Mouse (Mus musculus): ENCODE results near the gene Qrich1. TPM values are rescaled to one million over a fixed set of nuclear protein-coding genes. Genes with fewer than 3 reads are reported as not detected.
"Not testable (repeated sequence)": the region's sequence is repeated elsewhere in the genome, so short reads cannot be mapped to it uniquely, and the experiment has no call there.

Gene Qrich1
- total RNA-seq, 2 experiments from 2014 or later, result 92.3 to 133 TPM

DNA sequence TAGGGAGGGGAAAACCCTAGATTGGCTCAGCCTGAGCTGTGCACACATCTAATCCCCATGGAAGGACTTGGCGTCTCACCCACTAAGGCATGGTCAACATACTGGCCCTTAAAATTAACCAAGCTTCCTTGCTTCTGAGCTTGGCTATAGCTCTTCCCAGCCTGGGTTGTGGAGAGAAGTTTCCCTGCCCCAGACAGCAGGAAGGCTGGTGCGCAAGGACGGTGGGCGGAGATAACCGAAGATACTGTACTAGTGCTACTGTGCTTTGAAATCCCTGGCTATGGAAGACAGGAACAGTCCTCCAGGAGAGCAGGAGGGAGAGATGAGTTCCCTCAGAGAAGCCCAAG is 62.7 kb downstream of the Qrich1 start:
- ATAC-seq (replicated peaks; ENCODE audit: poor library complexity), result no peak

DNA sequence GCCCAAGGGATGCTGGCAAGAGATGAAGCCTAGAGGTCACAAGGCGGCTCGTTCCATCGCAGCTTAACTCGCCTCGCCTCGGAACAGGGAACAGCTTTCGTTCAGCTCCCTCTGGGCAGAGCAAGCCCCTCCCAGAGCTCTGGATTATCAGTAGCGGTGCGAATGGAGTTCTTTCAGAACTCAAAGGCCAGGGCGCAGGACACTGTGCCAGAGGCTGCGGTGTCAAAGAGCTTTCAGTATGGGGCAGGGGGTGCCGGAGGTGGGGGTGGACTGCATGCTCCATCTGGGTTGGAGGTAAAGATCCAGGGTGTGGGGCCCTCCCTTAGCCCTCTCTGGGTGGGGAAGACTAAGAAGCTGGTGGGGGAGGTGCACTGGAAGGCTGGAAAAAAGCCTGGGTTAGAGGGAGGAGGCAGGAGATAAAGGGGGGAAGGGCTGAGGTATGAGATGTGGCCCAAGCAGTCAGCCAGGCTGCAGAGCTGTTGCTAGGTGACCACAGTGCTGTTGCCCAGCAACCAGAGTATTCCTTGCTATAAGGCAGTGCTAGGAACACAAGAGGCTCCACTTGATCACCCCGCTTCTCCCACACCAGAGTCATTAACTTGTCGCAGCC is 71.1 kb downstream of the Qrich1 start:
- no peak; the same call in 1 of the 2 replicates for ATAC-seq (replicated peaks; ENCODE audit: poor library complexity)

DNA sequence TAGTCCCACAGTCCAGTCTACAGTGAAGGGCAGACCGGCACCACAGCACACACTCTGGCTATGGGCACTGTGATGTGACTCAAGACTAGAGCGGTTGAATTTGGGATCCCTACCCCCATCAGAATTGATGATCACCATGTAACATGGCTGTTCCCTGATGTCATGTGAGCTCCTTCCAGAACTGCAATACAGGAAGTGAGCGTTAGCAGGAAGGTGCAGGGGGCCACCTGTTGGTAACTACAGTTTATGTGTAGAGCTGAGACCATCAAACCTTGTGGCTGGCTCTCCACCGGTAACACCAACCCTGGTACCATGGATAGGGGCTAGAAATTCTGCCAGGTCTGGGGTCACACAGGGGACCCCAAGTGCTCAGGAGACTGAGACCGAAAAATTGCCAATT is 72.6 kb downstream of the Qrich1 start:
- ATAC-seq (replicated peaks; ENCODE audit: poor library complexity), result peak; percentile 81

DNA sequence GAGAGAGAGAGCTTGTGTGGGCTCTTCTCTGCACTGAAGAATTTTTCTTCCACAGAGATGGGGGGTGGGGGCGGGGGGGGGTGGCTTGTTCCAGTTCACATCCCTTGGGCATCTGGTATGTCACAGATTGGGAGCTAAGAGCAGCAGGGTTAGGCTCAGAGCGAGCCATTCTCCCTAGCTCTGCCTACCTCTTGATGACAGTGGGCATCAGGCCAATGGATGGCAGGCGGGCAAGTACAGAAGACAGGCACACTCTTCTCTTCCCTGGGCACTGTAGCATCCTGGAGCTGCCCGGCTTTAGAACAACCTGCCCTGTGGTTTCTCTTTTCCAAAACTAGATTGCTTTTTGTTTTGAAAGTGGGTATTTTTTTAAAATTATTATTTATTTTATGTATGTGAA is 74.9 kb downstream of the Qrich1 start:
- no peak for ATAC-seq (replicated peaks; ENCODE audit: poor library complexity)

DNA sequence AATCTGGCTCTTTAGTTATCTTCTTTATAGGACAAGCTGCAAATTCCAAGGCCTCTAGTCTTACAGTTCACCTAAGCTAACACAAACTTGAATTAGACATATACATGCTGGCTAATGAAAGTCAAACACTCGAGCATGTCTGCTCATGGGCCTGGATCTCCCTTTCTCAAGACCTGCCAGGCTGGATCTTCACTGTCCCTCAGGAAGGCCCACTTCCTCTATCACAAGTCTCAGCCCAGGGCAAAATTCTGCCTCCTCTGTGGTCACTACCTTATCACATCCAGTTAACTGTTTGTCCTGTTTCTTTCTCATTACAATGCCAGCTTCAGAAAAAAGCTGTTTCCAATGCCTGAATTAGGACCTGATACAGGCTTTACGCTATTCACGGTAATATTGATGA is 77.7 kb downstream of the Qrich1 start:
- ATAC-seq (replicated peaks; ENCODE audit: poor library complexity), result peak; percentile 38; the same call in 1 of the 2 replicates

DNA sequence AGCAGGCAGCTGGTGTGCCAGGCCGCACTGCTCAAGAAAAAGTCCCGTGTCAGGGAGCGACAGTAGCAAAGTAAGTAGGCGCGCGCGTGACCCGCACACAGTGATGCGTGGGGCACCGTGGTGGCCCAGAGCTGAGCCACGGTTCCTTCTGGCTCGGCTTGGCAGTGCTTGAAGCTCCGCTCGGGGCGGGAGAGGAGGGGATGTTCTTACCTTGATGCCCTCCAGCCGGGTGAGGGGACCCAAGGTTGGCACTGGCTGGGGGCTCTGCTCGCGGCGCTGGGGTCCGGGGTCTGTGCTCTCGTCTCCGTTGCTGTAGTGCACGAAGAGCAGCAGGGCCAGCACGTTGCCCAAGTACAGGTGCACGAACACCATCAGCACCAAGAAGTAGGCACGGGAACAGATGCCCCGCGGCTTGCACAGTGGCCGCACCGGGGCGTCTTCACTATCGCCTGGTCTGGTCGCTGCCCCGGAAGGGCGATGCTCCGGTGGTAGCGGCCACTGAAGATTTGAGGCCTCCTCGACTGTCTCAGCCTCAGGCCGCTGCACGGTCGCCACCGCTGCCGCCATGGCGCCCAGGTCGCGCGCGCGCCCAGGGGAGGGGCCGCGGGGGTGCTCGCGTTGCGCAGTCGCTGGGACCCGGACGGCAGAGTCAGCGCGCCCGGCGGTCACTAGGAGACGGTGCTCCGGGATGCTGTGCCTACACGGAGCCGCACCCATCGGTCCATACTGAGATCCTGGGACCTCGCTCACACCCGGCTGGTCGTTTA is 80.6 kb downstream of the Qrich1 start, which contains the start of gene P4htm:
Gene P4htm (minus strand): TSS at position 670 of the 767 bp plus-strand sequence.
- peak; percentile 88 for ATAC-seq (replicated peaks; ENCODE audit: poor library complexity)

DNA sequence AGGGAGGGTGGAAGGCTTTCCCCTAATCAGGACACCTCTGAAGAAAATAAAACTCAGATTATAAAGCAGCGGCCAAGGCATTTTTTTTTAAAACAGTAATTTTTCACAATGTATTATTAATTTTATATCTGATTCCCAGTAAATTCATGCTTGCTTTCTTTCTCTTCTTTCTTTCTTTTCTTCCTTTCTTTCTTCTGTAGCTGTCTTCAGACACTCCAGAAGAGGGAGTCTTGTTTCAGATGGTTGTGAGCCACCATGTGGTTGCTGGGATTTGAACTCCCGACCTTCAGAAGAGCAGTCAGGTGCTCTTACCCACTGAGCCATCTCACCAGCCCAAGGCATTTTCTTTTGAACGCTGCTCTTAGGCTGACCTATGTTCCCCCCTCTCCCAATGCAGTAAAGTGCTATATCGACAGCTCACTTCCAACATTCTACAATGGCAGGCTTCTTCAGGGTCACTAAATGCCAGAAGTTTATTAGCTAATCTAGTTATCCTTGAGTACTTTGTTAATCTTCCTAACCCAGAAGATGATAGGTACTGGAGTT is 82.5 kb downstream of the Qrich1 start:
- no peak for ATAC-seq (replicated peaks; ENCODE audit: poor library complexity)

DNA sequence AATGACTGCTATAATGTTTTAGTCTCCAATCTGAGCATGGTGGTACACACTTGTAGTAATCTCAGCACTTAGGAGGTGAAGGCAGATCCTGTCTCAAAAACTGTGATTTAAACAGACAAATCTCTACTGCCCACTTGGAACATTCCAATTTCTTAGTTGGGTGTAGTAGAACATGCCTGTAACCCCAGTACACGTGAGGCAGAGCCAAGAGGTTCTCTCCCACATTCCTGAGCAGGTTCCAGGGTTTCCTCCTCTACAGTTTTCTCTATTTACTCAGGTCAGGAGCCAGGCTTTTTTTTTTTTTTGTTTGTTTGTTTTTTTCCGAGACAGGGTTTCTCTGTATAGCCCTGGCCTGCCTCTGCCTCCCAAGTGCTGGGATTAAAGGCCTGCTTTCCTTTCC is 83.4 kb downstream of the Qrich1 start:
- no peak for ATAC-seq (replicated peaks; ENCODE audit: poor library complexity)

DNA sequence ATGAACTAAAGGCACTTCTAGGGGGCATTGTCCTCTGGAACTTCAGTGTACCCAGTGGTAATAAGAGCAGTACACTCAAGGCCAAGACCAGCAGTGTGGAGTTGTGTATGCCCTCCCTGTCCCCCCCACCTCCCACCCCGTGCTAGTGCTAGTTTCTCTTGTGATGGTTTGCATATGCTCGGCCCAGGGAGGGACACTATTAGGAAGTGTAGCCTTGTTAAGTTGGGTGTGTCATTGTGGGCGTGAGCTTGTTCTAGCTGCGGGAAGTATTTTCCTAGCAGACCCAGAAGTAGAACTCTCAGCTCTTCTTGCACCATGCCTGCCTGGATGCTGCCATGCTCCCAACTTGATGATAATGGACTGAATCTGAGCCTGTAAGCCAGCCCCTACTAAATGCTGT is 85.4 kb downstream of the Qrich1 start:
- no peak for ATAC-seq (replicated peaks; ENCODE audit: poor library complexity)

DNA sequence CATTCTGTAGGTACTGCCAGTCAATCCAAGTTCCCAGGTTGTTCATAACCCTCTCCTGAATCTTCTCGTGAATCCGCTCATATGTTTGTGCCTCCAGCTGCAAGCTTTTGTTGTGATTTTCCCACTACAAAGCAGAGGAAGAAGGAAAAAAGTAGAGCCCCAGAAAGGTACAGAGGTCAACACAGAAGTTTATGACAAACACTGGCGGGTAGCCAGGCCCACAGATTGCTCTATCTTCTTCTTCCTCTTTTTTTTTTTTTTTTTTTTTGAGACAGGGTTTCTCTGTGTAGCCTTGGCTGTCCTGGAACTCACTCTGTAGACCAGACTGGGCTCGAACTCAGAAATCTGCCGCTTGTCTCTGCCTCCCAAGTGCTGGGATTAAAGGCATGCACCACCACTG is 91.3 kb downstream of the Qrich1 start:
- ATAC-seq (replicated peaks; ENCODE audit: poor library complexity), result not testable (repeated sequence)

DNA sequence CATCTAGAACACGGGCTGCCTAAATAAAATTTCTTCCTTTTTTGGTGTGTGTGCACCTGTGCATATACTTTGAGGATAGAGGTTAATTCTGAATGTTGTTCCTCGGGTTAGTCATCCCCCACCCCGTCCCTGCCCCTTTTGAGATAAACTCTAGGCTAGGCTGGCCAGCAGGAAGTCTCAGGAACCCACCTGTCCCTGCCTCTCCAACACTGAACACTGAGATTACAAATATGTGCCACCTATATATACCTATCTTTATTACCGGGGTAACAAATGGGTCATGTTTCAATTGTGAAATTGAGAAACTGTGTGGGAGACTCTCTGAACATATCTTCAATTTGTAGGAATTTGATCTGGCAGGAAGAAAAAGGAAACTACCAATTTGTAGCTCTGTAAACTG is 92.3 kb downstream of the Qrich1 start:
- ATAC-seq (replicated peaks; ENCODE audit: poor library complexity), result no peak

Other genes starting within 250 kb of the Qrich1 start
- 9.0 and 10.5 TPM in 2 replicates for gene Nicn1, start 226.4 kb upstream of the Qrich1 start, total RNA-seq (2015)
- gene Nicn1, start 226.4 kb upstream of the Qrich1 start, total RNA-seq (2017), result 3.2 and 4.7 TPM in 2 replicates
- 0.37 and 0.85 TPM in 2 replicates for gene Amt, start 220.0 kb upstream of the Qrich1 start, total RNA-seq (2015)
- gene Amt, start 220.0 kb upstream of the Qrich1 start, total RNA-seq (2017), result 1.1 and 1.2 TPM in 2 replicates
- gene Rhoa, start 210.7 kb upstream of the Qrich1 start, total RNA-seq (2015), result 261 and 298 TPM in 2 replicates
- gene Rhoa, start 210.7 kb upstream of the Qrich1 start, total RNA-seq (2017), result 265 and 283 TPM in 2 replicates
- 12.8 and 13.2 TPM in 2 replicates for gene Tcta, start 210.6 kb upstream of the Qrich1 start, total RNA-seq (2015)
- gene Tcta, start 210.6 kb upstream of the Qrich1 start, total RNA-seq (2017), result 4.1 and 8.7 TPM in 2 replicates
- 2,374 and 2,432 TPM in 2 replicates for gene Gpx1, start 177.9 kb upstream of the Qrich1 start, total RNA-seq (2015)
- gene Gpx1, start 177.9 kb upstream of the Qrich1 start, total RNA-seq (2017), result 1,500 and 1,804 TPM in 2 replicates
- 108 and 145 TPM in 2 replicates for gene Usp4, start 169.0 kb upstream of the Qrich1 start, total RNA-seq (2015)
- 50.9 and 55.0 TPM in 2 replicates for gene Usp4, start 169.0 kb upstream of the Qrich1 start, total RNA-seq (2017)
- gene 1700102P08Rik, start 124.0 kb upstream of the Qrich1 start, total RNA-seq (2015), result 0.49 TPM in 1 of 2 replicates, not detected in the other
- gene 1700102P08Rik, start 124.0 kb upstream of the Qrich1 start, total RNA-seq (2017), result 0.46 TPM in 1 of 2 replicates, not detected in the other
- gene Ccdc36, start 88.3 kb upstream of the Qrich1 start, total RNA-seq (2015), result 0.20 and 0.49 TPM in 2 replicates
- gene Ccdc36, start 88.3 kb upstream of the Qrich1 start, total RNA-seq (2017), result 0.54 and 0.74 TPM in 2 replicates
- not detected in 2 replicates for gene BC048562, start 80.3 kb upstream of the Qrich1 start, total RNA-seq (2015)
- not detected in 2 replicates for gene BC048562, start 80.3 kb upstream of the Qrich1 start, total RNA-seq (2017)
- gene Ccdc71, start 56.3 kb upstream of the Qrich1 start, total RNA-seq (2015), result 14.6 and 17.9 TPM in 2 replicates
- 13.7 and 14.8 TPM in 2 replicates for gene Ccdc71, start 56.3 kb upstream of the Qrich1 start, total RNA-seq (2017)
- gene Klhdc8b, start 55.2 kb upstream of the Qrich1 start, total RNA-seq (2015), result 0.46 and 1.1 TPM in 2 replicates
- 4.1 and 8.1 TPM in 2 replicates for gene Klhdc8b, start 55.2 kb upstream of the Qrich1 start, total RNA-seq (2017)
- gene Lamb2, start 37.1 kb upstream of the Qrich1 start, total RNA-seq (2015), result 0.05 and 0.32 TPM in 2 replicates
- gene Lamb2, start 37.1 kb upstream of the Qrich1 start, total RNA-seq (2017), result 0.08 TPM in 1 of 2 replicates, not detected in the other
- gene Usp19, start 26.2 kb upstream of the Qrich1 start, total RNA-seq (2015), result 33.4 and 36.1 TPM in 2 replicates
- gene Usp19, start 26.2 kb upstream of the Qrich1 start, total RNA-seq (2017), result 38.0 and 47.0 TPM in 2 replicates
- gene Qars, start 9.1 kb upstream of the Qrich1 start, total RNA-seq (2015), result 177 and 194 TPM in 2 replicates
- gene Qars, start 9.1 kb upstream of the Qrich1 start, total RNA-seq (2017), result 184 and 188 TPM in 2 replicates
- gene Impdh2, start 43.5 kb downstream of the Qrich1 start, total RNA-seq (2015), result 266 and 290 TPM in 2 replicates
- gene Impdh2, start 43.5 kb downstream of the Qrich1 start, total RNA-seq (2017), result 342 and 372 TPM in 2 replicates
- 33.7 and 36.8 TPM in 2 replicates for gene Ndufaf3, start 50.6 kb downstream of the Qrich1 start, total RNA-seq (2015)
- gene Ndufaf3, start 50.6 kb downstream of the Qrich1 start, total RNA-seq (2017), result 7.3 and 22.1 TPM in 2 replicates
- 95.3 and 103 TPM in 2 replicates for gene Dalrd3, start 53.1 kb downstream of the Qrich1 start, total RNA-seq (2015)
- 42.7 and 43.4 TPM in 2 replicates for gene Dalrd3, start 53.1 kb downstream of the Qrich1 start, total RNA-seq (2017)
- gene Wdr6, start 61.9 kb downstream of the Qrich1 start, total RNA-seq (2015), result 9.8 and 10.2 TPM in 2 replicates
- gene Wdr6, start 61.9 kb downstream of the Qrich1 start, total RNA-seq (2017), result 15.5 and 17.4 TPM in 2 replicates
- 0.39 and 1.2 TPM in 2 replicates for gene P4htm, start 80.9 kb downstream of the Qrich1 start, total RNA-seq (2015)
- 1.00 and 1.8 TPM in 2 replicates for gene P4htm, start 80.9 kb downstream of the Qrich1 start, total RNA-seq (2017)
- 20.0 and 20.1 TPM in 2 replicates for gene Arih2, start 132.6 kb downstream of the Qrich1 start, total RNA-seq (2015)
- gene Arih2, start 132.6 kb downstream of the Qrich1 start, total RNA-seq (2017), result 42.5 and 47.4 TPM in 2 replicates
- 18.5 and 21.5 TPM in 2 replicates for gene Slc25a20, start 145.3 kb downstream of the Qrich1 start, total RNA-seq (2015)
- 26.0 and 28.3 TPM in 2 replicates for gene Slc25a20, start 145.3 kb downstream of the Qrich1 start, total RNA-seq (2017)
- 20.0 and 21.9 TPM in 2 replicates for gene Prkar2a, start 172.5 kb downstream of the Qrich1 start, total RNA-seq (2015)
- gene Prkar2a, start 172.5 kb downstream of the Qrich1 start, total RNA-seq (2017), result 17.4 and 29.2 TPM in 2 replicates

Data from megakaryocyte progenitor cell, adult 5-6 weeks (primary cell).